Mouse (Mus musculus) frontal cortex, postnatal 10 days (tissue): ENCODE measurements around the gene Coa5.

Experiments
- DNase-seq, 2 experiments: peaks; one replicate each; pipeline ENCODE4 v3.0.0; 2022; ENCODE audit warnings: low spot score in 2 of 2, mixed read lengths in 1 of 2

Coa5 gene

DNA sequence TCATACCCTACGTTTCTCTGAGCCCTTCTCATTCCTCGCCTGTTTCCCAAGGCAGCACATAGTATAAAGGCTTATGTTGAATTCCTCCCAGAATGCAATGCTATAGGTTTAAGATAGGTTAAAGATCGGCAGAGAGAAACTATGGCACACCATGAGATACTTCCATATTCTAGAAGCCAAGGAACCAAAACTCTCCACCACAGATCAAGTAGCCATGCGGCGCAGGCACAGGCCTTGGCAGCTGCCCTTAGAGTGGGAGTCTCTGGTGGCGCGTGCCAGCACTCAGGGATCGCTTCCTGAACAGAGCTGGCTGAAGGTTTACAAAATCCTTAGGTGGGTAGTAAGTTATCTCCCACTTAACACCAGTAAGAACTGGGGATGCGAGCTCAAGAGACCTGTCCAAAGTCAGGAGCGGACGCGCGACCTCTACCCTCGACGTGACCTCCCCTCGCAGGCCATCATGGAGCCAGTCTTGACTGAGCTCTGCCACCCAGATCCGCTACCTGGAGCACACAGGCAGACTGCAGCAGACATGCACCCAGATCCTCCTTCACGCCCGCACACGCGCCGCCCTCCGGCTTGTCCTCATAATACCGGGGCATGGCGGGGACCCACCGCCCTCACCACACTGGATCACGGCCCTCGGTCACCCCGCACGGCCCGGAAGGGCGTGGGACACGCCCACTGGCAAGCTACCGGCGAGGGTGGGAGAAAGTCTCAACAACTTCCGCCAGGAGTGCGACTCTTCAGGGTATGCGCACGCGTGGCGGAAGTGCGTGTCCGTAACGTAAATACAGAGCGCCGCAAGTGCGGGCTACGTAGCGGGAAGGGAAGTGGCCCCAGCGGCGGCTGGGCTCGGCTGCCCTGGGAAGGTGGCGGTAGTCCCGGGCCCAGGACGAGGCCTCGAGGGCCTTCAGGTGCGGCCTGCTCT, at the start of gene Coa5, which contains the start of gene Unc50:
Gene Coa5, minus strand, starts transcription at position 738 of the 931 bp plus-strand sequence.
Gene Unc50, plus strand, starts transcription at position 774 of the 931 bp plus-strand sequence.
- DNase-seq: peak; percentile 92 to 93

DNA sequence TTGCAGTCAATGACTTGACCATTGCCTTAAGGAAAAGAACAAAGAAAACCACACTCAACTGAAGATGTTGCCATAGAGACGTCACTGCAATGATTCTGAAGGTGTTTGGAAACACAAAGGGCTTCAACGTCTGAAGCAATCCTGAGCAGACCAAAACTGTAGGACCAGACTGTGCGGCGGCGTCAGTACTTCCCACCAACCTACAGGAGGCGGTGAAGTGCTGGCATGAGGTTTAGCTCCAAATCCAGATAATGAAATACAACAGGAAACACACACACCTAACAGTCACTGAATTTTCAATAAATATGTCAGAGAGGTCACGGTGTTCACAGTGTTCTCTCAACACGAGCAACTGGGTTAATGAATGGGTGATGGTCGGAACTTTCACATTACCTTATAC, 49.2 kb upstream of the Coa5 start:
- no peak for DNase-seq

DNA sequence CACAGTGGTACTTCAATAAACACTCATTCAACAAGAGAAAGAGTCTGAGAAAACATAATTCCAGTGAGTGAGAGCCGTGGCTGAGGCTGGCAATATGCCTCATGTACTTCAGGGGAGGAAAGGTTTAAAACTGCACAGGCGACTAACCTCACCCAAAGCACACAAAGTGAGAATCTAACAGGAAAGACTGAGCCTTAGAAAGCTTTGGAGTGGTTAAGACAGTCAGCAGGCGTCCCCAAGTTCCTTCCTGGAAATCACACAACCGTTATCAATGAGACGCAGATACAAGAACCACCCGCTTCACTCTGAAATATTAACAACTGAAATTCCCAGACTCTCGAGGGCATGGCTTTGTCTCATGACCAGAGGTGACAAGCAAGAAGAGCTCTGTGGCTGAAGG, 48.5 kb upstream of the Coa5 start:
- DNase-seq: no peak

DNA sequence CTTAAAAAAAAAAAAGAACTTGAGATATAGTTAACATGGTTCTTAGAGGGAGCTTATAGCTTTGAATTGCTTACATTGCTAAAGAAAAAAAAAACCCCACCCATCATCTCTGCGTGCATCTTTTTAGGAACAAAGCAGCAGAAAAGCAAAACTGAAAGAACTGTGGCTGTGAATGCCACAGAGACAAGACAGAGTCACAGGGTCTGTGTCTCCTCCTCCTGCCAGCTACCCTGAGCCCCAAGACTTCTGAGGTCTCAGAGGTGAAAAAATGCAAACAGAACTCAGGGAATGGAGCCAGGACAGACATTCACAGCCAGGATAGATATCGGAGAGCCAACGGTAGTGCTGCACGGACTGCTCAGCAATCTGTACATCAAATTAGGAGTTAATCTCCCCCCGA, 48.0 kb upstream of the Coa5 start:
- no peak for DNase-seq

DNA sequence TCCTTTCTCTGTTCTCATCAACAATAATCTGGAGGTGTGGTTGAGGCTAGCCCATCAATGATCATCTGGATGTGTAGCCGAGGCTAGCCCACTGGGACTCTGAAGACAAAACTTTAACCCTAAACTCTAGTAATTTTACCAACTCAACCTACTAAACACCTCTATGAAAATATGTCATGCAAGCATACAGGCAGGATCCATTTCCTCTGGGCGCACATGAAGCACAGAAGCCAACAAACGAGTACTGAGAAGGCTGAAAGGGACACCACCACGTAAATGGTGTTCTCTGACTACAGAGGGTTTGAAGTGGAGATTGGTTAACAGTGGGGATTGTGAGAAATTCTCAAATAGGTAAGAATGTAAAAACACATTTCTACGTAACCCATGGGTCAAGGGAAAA, 47.3 kb upstream of the Coa5 start:
- no peak for DNase-seq

DNA sequence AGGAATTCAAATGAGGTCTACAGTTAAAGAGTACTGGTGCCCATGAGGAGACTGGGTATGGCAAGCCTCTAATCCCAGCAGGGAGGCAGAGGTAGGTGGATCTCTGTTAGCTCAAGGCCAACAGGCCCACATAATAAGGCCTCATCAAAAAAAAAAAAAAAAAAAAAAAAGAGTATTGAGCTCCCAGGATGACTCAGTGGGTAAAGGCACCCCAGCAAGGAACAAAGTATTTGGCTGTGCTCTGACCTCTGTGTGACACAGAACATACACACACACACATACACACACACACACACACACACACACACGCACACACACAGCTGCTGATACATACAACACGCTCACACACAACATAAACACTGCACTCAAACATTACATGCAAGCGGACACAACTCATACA, 45.4 kb upstream of the Coa5 start:
- DNase-seq: no peak

DNA sequence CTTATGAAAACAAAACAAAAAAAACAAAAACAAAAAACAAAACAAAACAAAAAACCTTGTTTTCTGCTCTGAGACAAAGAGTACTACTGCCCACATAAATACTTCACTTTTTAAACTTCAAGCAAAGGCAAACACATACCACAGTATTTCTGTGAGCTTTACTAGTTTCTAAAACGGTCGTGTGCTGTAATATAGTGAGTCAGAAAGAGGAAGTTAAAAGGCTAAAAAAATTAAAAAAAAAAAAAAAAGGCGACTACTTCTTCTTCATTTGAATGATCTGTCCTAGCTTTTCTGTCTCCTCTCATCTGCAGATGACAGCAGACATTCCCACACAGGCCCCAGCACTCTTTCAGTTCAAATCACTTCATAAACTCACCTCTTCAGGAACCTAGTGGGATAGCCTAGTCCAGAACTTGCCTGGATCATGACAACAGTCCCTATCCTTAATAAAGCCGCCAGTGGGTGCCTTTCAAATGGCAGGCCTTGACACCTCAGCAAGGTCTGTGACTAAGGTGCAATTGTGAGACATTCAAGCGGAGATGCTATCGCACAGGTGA, 44.8 kb upstream of the Coa5 start:
- no peak for DNase-seq

DNA sequence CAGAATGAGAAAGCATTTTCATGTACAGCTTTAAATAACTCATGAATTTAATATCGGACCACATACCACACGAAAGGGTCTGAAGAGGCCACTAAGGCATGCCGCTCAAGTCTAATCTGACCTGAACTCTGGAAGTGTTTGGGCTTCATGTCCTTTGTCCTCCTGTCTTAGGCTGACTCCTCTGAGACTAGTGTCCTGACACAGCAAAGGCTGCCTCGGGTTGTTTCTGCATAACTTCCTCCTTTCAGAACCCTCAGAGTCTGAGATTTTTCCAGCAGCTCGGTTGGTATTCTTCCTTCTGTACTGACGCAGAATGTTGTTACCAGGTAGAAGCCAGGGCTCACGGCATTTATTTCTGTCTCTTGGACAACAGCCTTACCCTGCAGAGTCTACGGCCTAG, 44.1 kb upstream of the Coa5 start:
- no peak for DNase-seq

DNA sequence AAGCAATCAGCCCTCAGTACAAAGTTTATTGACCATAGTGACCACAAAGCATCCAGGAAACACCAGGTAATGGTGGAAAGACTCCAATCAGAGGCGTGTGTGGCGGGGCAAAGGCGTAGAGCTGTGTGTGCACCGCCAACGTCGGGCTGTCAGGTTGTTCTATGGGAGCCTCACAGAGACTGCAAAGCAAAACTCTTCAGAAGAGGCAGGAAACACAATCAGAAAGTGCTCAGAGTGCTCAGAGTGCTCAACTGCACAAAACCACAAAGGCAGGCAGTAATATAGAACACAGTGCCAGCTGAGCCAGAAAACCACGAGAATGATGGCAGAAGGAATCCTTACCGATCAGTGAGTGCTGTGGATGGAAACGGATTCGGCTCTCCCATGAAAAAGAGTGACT, 43.3 kb upstream of the Coa5 start:
- no peak for DNase-seq

DNA sequence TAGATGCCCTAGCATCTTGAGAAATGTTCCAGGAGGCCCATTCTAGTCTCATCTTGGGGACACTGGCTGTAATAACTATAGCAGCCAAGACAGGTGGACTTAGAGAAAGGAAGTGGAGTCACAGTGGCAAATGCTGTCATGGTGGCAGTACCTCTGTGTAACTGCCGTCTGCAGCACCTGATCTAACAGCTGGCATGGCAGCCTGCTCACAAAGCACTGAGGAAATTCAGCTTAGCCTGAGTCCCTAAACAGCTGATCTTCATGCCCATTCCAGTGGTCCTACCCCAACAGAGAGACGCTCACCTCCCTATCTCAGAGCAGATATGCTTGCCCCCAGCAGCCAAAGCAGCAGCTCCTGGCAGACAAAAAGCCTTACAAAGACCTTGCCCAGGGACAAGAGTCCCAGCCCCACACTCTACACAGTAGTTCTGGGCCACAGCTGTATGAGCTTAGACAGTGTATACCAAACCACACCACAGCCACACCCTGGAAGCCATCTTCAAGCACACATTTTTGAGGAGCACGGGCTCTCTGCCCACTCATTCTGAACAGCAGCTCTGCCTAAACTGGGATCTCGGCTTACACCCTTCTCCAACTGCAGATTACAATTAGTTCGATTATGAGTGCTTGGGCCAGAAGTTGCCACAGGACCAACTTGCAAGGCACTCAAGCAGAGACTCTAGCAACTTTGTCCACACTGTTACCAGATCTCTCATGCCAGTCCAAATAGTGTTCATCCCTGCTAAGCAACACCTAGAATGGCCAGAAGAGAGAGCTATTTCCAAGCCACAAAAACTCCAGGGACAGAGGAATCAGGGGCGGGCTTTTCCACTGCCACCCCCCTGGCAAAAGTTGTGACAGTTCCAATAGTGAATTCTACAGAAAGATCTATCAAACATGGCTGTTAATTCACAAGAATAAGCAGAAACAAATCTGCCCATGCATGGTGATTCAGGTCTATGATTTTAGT, 41.6 kb upstream of the Coa5 start:
- DNase-seq: no peak

DNA sequence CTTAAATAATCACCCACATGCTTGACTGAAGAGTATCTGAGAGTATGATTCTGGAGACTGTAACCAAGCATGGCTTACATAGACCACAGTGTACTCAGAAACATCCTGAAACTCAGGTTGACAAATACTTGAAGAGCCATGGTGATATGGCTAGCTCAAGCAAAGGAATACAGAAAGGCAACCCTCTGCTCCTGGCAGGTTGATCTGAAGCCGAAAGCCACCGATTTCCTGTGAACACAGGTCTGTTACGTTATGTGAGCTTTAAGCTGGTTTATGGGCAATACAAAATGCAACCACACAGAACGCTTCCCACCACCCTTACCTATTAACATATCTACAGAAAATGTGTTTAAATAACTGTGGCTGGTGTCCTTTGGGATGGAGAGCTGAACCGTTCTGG, 39.1 kb upstream of the Coa5 start:
- no peak for DNase-seq

DNA sequence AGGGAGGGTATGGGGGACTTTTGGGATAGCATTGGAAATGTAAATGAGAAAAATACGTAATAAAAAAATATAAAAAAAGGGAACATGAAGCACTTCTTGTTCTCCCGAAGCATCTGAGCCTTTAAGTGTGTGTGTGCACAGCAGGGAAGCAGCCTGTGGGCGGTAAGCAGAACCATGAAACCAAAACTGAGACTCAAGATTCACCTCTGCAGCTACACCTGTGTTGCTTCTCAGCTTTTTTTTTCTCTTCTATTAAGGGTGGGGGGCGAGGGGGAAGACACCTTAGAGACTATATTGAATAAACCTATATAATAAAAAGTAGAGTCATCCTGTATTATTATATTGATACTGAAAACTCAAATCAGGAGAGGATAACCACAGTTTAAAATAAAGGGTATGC, 37.9 kb upstream of the Coa5 start:
- DNase-seq: no peak

DNA sequence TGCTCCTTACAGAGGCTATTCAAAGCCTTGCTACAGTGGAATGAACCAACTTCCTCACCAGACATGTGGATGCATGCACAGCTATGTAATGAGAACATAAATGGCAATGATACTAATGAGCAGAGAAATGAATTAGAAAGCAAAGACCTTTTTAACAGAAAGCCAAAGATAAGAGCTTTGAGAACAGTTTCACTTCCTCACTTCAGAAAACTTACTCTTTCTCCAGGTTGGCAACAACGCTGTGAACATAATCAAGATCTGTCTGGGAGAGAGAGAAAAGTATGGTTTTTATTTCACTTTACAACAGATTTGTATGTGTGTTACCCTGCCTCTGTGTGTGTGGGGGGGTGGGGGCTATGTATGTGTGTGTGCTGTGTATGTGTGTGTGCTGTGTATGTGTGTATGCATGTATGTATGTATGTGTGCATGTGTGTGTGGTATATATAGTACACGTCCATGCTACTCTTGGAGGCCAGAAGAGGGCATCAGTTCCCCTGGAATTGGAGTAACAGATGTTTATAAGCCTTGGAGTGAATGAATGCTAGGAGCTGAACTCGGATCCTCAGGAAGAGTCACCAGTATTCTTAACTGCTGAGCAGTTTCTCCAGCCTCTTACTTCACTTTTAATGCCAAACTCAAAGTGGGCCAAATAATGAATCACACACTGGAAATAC, 36.6 kb upstream of the Coa5 start:
- DNase-seq: no peak

DNA sequence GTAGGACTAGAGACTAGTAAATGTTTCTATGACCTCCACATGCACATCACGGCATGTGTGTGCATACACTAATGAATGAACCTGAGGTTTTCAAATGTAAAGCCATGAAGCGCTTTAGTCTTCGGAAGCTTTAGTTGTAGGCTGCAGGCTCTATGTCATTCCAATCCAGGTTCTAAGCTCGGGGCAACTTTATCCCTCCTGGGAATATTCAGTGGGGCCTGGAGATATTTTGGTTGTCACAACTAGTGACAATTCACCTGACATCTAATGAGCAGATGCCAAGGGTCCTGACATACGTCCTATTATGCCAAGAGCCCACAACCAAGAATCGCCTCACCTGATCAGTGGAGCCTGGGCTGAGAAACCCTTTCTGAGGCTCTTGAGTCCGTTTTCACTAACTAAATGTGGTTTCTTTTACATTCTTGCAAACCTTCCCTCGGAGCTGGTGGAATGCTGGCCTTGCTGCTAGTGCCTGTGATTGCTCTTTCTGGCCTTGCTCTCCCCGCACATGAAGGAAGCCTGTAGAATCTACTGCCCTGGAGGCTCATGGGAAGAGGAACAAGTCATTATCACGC, 35.1 kb upstream of the Coa5 start:
- no peak for DNase-seq

DNA sequence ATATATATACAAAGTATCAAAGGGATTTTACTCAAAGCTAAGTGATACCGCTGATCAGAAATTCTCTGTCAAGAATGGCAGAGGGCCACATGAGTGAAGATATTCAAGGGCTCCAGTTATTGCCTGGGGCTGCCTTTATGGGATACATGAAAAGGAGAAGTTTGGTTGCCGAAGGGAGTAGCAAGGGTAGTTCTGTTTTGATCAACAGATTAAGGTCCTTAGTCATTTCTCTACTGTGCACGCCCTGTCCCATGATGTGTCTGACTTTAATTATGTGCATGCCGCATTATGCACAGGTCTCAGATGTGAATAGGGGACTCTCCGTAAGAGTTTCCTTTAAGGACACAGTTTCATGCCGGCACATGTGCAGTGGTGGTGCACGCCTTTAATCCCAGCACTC, 27.6 kb upstream of the Coa5 start:
- DNase-seq: no peak

DNA sequence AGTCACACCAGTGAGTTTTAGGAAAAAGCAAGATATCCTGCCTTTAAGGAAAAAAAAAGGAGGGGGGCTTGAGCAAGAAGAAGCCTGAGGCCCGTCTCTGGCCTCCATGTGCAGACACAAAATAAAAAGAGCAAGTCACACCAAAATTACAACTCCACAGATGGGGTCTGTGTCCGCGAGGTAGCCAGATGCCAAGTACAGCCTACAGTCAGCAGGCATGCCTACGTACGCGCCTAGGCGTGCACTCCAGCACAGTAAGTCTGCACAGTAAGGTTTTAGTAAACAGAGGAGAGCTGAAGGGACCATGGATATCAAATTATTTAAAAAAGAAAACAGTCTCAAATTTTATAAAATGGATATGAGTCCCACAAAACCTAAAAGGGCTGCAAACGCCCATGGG, 21.4 kb upstream of the Coa5 start:
- DNase-seq: no peak

DNA sequence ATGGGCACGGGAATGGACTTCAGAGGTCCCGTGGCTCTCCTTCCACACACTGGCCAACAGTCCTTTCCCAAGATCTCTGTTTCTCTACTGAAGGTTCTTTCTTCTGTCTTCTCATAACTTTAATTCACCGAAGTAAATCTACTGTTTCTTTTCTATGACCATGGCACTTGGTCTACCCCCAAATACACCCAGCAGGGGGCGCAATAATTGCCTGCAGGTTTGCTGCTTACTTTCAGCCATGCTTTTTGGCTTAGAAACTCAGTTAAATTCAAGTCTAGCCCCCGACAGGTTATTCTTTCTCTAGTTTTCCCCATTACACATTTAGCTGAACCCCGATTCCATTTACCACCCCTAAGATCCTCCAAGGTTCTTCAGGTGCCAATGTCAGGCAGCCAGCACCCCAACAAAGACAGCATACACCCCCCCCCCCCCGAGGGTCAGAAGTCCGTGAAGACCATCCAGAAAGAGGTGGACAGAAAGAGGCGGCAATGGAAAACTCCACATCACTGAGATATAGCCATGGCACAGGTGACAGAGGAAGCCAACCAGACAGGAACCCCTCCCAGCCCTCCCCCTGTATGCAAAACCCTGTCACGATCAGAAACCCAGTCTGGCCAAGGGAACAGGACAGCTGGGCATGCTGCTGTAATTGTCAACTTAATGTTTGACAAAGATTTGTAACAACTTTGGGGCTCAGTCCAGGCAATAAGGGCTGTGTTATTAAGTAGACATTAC, 18.6 kb upstream of the Coa5 start:
- DNase-seq: peak in 1 of 2 experiments; percentile 24

DNA sequence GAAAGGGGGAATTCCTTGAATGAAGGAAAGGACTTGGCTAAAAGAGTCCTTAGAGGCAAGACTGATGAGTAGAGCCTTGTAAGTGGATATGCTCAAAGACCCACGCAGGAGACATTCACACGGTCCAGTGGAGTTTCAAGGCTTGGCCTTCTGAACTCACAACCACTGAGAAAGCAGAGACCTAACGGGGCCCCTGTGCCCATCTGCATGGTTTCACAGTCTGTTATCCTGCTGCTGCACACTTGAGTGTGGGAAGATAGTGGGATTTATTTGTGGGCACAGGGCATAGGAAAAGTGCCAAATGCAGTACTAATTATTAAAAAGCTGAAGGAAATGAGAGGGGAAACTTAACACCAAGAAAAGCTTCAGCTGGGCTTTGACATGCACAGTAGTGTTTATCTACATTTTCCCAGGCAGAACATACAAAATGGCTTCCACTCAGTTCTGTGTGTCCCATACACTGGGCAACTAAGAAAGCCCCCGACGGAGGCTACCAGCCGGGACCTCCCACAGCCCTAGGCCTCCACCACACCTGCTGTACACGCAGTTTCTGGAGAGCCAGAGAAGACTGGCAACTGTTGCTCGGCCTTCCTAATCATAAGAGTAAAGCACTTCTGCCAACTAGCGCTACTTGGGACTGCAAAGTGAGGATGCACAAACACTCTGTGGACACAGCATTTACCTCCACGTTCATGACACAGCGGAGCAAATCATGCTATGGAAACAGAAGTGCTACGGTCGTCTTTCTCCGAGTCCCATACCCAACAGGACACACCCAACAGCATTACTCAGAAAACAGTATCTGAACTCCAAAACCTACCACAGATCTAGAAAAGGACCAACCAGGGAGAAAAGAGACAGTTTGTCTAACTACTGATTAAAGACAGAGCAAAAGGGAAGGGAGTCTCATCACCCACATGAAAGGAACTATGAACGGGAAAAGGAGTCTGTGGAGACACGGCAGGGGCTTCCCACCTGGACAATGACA, 13.2 kb upstream of the Coa5 start:
- DNase-seq: no peak

DNA sequence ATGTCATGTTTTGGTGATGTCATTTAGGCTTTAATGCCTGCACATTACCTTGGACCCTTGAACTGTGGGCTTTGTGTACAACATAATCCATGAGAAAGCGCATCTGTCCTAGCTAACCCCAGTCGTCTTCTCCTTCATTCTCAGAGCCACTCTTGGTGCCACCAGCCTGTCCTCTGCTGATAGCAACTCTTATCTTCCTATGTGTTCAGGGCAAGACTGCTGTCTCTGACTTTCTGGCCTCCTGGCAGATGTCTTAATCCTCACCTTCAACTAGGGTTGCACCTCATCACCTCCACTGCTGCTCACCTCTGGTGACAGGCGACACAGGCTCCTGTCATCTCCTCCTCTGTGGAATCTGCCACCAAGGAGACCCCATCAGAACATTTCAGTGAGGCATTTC, 6.5 kb upstream of the Coa5 start:
- no peak for DNase-seq
